Mouse (Mus musculus) inflammation-experienced regulatory T-cells, adult 6 months (primary cell): ENCODE measurements around the gene Thoc6. TPM values are rescaled to one million over a fixed set of nuclear protein-coding genes. Genes with fewer than 3 reads are reported as not detected.

Source experiments
- ATAC-seq: one replicate; pipeline ENCODE4 v1.8.0; 2017
- polyA plus RNA-seq, 3 experiments: library from polyadenylated mRNA; unstranded; fragments of 100-300 nt; shearing (Covaris generic); gene quantifications; one replicate each; pipeline ENCODE4 v1.2.1; 2017

Thoc6 gene
- polyA plus RNA-seq, 3 experiments from 2014 or later, result 27.1 to 36.7 (median 27.5) TPM

DNA sequence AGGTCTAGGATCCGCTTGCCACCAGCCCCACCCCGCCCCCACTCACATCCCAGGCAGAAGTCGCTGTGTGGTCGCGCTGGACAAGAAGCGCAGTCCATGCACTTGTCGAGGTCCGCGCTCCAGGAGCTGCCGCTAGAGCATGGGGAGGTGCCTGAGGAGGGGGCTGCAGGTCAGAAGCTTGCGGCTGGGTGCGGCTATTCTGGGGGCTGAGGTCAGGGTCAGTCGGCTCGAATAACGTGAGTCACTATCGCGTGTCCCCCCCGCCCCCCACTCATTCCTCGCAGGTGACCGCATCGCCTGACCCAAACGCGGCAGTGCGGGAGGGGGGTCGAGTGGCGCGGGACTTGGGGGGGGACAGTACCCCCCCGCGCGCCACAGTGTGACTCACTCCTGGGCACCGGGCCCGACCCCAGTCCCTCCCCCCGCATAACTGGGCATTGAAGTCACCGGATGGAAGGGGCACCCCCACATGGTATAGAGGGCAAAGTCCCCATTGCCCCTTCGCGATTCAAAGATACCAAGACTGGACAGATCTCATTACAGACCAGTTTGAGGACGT, 2.9 kb upstream of the Thoc6 start:
- ATAC-seq, result no peak

DNA sequence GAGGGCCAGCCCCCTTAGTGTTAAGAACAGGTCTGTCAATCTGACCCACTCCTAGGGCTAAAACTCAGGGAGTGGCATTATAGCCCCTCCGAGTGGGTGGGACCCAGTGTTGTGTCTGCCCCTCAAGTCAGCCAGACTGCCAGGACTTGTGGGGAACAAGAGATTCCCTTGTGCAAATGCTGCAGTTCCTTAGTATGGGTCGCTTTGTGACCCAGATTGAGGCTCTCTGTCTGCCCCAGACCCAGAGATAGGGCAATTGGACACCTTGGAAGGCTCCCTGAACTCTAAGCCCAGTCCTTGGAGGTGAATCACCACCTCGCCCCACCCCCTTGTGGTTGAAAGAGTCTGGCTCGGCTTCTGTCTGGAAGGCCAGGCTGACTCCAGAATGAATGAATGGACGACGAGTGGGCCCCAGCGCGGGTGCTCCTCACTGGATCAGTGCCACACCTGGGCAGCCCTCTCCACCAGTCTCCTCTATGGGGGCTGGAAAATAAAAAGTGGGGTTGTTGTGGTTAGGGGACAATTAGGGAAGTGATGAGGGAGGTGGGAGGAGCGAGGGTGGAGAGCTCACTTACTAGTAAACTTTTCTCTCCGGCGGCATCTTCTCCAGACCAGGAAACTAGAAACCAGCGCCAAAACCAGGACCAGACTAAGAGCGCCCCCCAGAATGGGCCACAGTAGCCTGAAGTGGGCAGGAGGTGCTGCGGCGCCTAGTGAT, 2.0 kb upstream of the Thoc6 start:
- no peak for ATAC-seq

DNA sequence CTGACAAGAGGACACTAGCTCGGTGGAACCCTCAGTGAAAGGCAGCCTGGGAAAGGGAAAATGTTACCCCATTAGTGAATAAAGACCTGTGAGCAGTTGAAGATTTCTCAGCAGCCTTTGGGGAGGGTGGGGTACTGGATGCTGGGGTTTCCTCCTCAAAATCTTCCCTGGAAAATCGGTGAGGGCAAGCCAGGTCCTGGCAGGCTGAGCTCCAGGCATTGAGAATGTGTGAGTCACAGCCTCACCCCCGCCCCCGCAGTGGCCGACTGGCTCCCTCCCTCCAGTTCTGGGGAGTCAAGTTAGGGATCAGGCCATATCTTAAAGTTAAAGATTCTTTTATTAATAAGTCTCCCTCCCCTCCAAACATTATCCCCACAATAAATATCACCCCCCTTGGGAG, 1.4 kb upstream of the Thoc6 start:
- no peak for ATAC-seq

DNA sequence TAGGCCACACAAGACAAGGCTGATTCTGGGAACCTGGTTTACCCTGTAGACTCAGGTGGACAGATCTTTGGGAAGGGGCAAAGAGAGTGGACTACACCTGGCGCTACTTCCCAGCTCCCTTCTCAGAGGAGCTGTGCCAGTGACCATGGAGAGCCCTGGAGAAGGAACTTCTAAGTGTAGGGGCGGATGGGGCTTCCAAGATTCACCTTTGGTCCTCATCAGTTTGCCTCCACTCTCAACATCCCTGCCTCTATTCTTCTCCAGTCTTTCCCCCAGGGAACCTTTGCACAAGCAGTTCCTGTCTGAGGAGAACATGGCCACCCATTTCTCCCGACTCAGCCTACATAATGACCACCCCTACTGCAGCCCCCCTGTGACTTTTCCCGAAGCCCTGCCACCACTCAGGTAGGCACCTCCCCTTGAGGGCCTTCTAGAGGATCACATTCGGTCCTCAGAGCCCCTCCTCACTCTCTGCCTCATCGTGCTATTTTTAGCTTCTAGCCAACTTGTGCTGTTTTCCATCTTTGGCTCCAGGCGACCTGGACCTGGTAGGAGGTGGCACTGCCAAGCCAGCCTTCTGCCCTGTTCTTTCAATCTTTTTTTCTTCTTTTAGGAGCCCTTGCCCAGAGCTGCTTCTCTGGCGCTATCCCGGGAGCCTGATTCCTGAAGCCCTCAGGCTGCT, 730 bp upstream of the Thoc6 start:
- ATAC-seq, result no peak

DNA sequence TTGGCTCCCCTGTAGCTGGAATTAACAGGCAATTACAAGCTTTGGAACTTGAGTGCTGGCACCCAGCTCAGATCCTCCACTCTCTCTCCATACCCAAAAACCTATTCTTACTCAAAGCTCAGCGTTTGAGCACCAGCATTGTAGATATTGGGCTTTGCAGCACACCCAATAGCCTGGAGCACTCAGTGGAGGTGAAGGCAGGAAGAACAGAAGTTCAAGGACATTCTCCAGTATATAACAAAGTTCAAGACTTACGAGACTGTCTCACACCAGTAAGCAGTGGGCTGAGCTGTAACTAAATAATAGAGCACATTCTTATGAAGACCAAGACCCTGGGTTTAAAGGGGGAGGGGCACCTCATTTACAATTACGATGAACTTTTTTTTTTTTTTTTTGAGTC, 921 bp downstream of the Thoc6 start:
- ATAC-seq, result no peak

DNA sequence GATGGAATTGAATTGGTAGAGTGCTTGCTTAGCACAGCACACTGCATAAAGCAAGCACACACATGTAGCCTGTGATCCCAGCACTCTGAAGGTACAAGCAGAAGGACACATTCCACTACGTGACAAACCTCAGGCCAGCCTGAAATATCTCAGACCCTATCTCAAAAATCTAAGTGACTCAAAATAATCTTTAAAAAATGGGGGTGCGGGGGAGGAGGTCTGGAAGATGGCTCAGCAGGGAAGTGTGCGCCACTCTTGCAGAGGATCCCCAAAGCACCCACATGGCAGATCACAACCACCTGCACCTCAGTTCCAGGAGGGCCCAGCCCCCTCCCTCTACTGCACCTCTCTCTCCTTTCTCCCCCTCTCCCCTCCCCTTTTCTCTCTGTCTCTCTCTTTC, 2.2 kb downstream of the Thoc6 start:
- no peak for ATAC-seq

DNA sequence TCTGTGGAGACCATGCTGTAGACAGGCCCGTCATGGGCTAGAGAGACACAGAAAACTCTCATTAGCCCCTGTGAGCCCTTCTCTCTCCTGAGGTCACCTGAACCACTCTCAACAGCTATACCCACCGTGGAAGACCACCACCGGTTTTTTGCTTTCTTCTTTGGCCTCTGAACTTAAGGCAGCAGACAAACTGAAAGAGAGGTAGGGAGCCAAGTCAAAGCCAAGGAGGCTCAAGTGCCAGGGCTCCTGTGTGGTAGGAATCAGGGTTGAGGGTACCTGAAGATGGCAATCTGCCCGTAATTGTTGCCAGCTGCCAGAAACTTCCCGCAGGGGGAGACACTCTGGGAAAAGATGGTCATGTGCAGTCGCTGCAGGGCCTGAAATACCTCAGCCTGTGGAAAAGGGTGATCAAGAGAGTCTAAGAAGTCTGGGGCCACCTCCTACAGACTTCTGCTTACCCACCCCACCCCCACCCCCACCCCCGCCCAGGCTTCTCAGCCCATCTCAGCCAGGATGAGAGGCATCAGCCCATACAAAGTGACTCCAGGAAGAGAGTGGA, 3.1 kb downstream of the Thoc6 start:
- ATAC-seq, result no peak

DNA sequence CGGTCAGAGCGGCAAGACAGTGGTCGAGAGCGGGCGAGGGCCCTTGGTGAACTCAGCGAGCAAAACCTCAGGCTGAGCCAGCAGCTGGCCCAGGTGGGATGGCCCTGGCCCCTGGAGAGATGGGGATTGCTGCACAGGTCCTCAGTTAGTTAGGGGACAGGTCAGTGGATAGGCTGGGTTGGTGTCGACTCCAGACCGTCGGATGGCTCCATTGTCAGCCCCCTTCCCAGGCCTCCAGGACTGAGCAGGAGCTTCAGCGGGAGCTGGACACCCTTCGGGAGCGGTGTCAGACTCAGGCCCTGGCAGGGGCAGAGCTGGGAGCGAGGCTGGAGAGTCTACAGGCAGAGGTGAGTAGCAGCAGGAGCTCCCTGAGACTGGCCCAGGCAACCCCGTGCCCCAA, 8.2 kb downstream of the Thoc6 start:
- ATAC-seq, result no peak

DNA sequence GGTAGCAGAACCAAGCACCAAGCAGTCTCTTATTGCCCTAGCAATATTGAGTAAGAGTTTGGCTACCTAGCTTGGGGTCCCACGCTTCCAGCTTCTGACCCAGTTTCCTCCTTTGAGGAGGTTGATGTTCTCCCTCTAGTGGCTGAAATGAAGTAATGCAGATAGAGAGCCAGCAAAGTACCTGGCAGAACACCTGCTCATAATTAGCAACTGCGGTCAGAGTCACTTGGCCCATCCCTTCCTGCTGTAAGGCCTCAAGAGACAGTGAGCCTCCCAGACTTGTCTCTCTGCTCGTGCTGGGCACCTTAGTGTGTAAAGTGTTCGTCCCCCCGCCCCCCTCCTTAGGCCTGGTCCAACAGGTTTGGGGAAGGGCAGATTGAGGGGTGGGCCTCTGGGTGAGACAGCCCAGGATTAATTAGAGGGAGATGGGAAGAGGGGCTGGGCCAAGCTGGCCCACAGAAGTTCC, 9.1 kb downstream of the Thoc6 start:
- ATAC-seq, result peak; percentile 67

DNA sequence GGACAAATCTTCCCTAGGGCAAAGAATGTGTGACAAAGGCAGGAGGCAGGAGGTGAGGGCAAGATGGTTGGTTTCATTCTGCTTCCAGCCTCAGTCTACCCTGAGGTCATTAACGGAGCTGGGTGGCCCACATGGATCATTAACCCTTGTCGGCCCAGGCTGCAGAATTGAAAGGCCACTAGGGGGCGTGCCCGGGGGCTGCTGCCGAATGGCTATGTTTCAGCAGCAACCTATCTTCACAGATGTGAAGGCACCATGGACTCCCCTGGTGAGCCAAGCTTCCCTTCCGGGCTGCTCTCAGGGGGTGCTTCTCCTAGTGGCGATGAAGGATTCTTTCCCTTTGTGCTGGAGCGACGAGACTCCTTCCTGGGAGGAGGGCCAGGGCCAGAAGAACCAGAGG, 12.2 kb downstream of the Thoc6 start:
- no peak for ATAC-seq

DNA sequence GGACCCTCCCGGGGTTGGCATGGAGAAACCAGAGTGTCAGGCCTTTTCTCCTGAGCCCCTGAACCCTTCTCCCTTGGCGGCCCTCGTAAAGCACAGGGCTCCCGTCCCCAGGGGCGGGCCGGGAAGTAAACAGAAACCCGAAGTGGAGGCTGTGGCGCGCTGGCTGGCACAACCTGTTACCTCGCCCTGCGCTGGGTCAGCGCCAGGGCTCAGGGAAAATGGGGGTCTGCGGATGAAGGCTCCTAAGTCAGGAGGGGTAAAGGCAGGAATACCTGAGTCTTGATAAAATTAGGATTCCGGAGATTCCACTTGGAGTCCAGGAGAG, 12.8 kb downstream of the Thoc6 start:
- ATAC-seq, result no peak

DNA sequence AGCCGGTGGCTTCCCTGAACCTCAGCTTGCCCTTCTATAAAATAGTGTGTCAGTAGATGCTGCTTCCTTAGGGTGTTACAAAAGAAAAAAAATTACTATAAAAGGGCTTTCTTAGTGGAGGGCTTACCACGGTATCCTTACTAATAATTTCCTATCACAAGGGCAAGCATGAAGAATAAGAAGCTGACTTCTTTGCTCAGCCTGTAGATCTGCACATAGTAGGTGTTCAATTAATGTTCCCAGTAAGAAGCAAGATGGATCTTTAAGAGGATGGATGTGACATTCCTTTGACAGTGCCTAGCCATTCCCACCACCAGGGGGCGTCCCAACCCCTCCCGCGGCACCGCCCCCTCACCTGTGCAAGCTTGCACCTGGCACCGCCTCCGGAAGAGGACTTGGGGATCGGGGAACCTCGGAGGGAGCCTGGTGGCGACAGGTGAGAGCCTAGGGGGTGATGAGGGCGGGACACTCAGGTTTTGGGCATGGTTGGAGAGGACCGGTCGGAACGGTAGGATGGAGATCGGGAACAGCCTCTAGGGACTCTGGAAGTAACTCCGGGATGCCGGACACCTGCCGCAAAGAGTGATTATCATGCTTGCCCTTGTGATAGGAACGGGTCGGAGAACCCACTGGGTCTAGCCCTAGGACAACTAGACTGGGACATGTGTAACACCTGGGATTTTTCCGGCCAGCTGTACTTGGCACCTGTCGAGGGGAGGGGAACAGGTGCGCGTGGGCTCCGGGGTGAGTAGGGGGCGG, 13.4 kb downstream of the Thoc6 start, which contains the start of gene Bicdl2:
Bicdl2 (plus strand) TSS at position 390 of the 759 bp plus-strand sequence.
- ATAC-seq, result no peak

DNA sequence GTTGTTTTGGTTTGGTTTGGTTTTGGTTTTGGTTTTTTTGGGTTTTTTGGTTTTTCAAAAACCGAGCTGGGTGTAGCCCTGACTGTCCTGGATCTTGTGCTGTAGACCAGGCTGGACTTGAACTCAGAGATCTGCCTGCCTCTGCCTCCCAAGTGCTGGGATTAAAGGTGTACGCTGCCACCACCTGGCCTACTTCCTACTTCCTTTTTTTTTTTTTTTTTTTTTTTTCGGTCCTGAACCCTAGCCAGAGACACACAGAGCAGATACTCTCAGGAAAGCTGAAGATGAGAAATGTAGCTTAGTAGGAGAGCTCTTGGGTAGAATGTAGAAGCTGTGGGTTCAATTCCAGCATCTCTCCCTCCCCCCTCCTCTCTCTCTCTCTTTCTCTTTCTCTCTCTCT, 15.2 kb downstream of the Thoc6 start:
- ATAC-seq, result no peak

DNA sequence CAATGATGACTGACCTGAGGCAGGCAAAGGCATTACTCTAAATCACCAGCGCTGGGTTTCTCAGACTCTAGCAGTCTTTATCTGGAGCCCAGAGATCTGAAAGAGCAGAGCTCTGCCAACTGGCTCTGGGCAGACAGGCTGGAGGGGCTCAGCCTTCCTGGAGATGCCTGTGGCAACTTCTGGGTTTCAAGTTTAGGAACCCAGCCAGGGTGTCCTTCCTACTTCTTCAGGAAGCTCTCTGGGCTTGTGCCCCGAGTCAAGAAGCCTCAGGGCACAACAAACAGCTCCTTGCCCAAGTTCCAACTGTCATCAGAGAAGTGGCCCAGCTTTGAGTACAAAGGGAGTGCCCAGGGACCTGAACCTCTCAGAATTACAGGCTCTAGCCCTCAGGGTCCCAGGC, 19.3 kb downstream of the Thoc6 start:
- no peak for ATAC-seq

DNA sequence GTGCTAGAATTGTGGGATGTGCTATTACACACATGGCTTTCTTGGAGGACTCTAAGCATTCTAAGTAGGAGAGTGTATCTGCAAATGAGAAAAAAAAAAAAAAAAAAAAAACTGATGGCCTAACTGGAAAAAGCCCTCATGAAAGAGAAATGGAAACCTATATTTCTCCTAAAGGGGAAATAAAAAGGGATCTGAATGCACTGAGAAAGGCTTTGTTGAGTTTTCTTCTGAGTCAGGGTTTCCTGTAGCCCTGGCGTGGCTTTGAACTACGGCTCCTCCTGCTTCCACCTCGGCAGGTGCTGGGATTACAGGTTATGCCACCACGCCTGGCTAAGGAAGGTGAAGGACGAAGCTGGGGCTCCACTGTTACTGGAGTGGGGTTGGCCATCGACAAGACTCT, 19.7 kb downstream of the Thoc6 start:
- ATAC-seq, result no peak

DNA sequence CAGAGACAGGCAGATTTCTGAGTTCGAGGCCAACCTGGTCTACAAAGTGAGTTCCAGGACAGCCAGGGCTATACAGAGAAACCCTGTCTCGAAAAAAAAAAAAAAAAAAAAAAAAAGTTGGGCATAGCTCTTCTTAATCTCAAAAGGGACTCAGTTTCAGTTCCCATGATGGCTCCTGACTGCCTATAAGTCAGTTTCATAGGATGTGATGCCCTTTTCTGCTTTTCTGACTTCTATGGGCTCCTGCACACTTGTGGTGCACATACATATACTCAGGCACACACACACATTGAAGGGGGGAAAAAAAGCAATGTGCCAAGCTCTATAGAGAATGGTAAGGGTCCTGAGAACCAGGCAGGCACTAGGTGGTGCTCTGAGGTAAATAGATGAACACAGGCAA, 20.4 kb downstream of the Thoc6 start:
- no peak for ATAC-seq

DNA sequence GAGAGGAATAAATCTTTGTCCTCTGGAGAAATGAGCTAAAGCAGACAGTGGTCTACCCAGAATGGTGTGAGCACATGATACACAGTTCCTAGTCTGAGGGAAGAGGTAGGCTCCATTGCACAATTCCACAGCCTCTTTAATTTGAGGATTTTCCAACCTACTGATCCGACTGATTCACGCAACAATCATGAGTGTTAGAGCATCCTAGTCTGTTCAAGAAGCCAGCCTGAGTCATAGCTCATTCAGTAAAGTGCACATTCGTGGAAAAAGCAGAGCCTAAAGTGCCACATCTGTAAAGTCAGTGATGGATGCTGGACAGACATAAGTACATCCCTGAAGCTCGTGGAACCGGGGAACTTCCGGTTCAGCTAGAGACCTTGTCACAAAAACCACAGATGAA, 22.3 kb downstream of the Thoc6 start:
- no peak for ATAC-seq

DNA sequence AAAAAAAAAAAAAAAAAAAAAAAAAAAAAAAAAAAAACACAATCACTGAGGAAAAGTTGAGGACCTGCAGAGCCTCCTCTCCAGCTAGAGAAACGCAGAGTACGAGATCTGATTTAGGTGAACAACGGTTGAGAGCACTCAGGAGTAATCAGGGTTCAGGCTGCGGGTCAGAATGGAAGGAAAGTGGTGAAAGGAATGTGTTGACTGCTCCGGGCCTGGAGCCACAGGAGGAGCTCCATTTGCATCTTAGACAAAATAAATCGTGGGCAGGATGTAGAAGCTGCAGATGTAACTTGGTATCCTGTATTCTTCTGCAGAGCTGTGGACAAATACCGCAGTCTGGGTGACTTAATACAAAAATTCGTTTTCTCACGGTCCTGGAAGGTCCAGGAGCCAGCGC, 27.8 kb downstream of the Thoc6 start:
- no peak for ATAC-seq

DNA sequence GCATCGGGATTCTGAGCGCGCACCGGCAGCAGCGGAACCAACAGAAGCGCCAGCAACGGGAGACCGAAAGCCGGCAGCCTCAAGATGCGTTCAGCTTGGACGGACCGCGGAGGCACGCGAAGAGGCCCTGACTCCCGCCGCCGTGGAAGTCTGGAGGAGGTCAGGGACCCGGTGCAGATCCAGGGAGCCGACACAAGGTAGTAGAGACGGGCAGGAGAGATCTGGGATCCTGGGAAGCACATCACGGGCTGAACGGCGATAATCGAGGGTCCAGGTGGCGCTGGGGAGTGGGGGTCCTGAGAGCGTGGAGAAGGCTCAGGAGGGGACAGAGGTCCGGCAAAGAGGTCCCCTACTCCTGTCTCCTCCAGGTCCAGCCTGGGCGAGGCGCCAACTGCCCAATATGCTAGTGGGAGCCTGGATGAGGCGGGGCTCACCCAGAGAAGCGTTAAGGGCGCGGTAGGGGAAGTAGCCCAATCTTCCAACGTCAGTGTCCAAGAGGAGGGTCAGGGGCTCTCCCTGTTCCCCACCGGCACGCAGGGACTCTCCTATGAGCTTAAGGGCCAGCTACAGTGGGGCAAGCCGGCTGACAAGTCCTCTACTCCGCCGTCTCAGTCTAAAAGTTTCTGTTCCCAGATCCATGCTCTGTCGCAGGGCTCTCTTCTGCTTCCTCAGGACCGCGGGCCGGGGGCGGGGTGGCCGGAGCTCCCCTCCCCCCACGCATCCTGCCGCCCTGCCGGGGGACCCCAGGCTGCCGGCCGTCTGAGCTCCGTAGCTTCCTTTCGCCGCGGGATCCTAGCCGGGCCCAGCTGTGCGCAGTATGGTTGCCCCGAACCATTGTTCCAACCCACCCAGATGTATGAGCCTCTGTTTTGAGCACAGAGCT, 28.8 kb downstream of the Thoc6 start, which contains the start of gene Mmp25:
Mmp25 (minus strand) TSS at position 665 of the 883 bp plus-strand sequence.
- ATAC-seq, result no peak

DNA sequence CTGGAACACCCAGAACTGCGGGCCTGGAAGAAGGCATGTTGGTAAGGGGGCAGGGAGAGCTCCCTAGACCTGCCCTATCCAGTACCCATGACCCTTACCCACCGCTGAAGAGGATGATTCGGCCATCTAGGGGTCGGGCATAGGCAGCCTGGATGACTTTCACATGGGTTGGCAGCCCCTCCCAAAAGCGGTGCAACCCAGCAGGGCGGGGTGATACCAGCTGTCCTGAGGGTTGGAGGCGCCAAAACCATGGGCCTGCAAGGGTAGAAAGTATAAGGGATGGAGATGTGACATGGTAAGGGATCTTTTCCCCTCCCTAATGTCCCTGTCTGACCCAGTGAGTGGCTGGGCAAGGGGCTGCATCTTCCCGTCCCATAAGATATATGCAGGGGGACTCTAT, 42.4 kb downstream of the Thoc6 start:
- no peak for ATAC-seq

DNA sequence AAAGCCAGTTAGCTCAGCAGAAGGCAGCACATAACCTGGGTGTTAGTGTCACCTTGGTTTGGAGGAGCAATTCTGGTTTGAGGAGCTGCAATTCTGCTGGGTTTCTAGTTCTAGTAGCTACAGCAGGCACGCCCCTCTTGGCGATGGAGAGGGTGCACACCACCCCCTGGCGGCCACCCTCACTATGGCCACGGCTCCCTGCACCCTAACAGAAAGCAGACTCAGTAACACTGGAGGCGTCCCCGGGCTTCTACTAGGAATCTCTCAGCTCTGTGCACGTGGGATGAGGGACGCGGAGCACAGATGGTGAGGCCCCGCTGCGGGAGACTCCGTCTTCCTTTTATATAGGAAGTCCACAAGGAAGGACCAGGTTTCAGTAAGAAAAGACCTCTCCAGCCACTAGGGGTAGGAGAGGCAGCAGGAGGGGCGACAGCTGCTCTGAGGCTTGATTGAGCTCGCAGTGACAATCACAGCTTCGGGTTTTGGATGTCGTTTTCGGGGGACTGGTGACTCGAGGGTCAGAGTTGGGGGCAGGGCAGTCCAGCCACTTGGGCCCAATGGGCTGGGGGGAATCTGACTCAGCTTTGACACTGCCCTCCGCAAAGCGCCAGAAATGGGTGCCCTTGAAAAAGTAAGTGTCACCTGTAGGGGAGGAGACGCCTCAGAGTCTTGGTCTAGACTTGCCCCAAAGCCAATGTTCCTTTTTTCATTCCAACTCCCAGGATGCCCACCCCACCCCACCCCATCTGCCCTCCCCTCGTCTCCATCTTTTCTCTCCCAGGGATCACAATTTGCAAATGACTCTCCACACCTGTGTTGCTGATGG, 43.3 kb downstream of the Thoc6 start:
- peak; percentile 98 for ATAC-seq
